Comparison of ENCODE assay signal across 14 mouse cellular contexts in genomic region chr1:32553925-32554324, GRCm38 (mm10). TPM values are rescaled to one million over a fixed set of nuclear protein-coding genes. Genes with fewer than 3 reads are reported as not detected.
A peak's percentile ranks its signal among the peaks of the same experiment; 100 is the strongest.
DNase-seq lines count a peak whose midpoint lies in the region; ATAC-seq and TF ChIP-seq lines count a peak whose summit lies in the region.
"Had no signal": no experiment of that assay in that cellular context is flagged by ENCODE, and none has a peak within 500 bp of the region (broad histone marks: within the 10 kb centered on the region; RNA-seq: fewer than 3 reads in every experiment).

No protein-coding gene starts in this region.

- H3K27me3 ChIP-seq in hindbrain, embryonic 15.5 days: no peaks in the 10 kb centered on the region
- H3K27me3 ChIP-seq in hindbrain, embryonic 10.5 days (ENCODE audit: insufficient read depth, poor library complexity, severe bottlenecking): no peaks in the 10 kb centered on the region
- H3K27me3 ChIP-seq in limb, embryonic 10.5 days (ENCODE audit: low read depth, poor library complexity, severe bottlenecking): no peaks in the 10 kb centered on the region

- H3K4me1 ChIP-seq in hindbrain, embryonic 15.5 days (replicated peaks): no peaks in the 10 kb centered on the region
- H3K4me1 ChIP-seq in hindbrain, embryonic 10.5 days (replicated peaks): no peaks in the 10 kb centered on the region
- no peaks in the 10 kb centered on the region for H3K4me1 ChIP-seq in limb, embryonic 10.5 days

- no peak overlapping the region for H3K27ac ChIP-seq in hindbrain, embryonic 15.5 days (replicated peaks)
- no peak overlapping the region for H3K27ac ChIP-seq in hindbrain, embryonic 10.5 days
- no peak overlapping the region for H3K27ac ChIP-seq in limb, embryonic 10.5 days

- WGBS in hindbrain, embryonic 15.5 days: 38% methylated on average over 4 of the region's 4 CpGs
- WGBS in hindbrain, embryonic 10.5 days: 68% methylated on average over 4 of the region's 4 CpGs
- WGBS in limb, embryonic 10.5 days: 53% methylated on average over 4 of the region's 4 CpGs

- peak; percentile 46; the same call in 1 of the 2 replicates for TF ChIP-seq CTCF in brain, embryonic 14.5 days (IDR thresholded peaks at IDR 0.05; ENCODE audit: borderline replicate concordance, extremely low read depth, insufficient read depth, insufficient read length)

- TF ChIP-seq POLR2A in brain, embryonic 14.5 days (IDR thresholded peaks at IDR 0.05; ENCODE audit: borderline replicate concordance, extremely low read depth, insufficient read depth, insufficient read length, poor library complexity, severe bottlenecking): no peak

- no peaks in the 10 kb centered on the region for H3K36me3 ChIP-seq in hindbrain, embryonic 15.5 days
- no peaks in the 10 kb centered on the region for H3K36me3 ChIP-seq in hindbrain, embryonic 10.5 days
- H3K36me3 ChIP-seq in limb, embryonic 10.5 days: no peaks in the 10 kb centered on the region

- ATAC-seq in hindbrain, embryonic 15.5 days (ENCODE audit: low FRiP score, low read depth): peak; percentile 65

- no peak for DNase-seq in hindbrain, embryonic 10.5 days (ENCODE audit: low spot score)
- DNase-seq in 416B (ENCODE audit: low read depth): peak; percentile 2
- peak; percentile 87 for DNase-seq in brain, embryonic 14.5 days (ENCODE audit: low read depth)
- peak; percentile 25 to 31 for DNase-seq in layer of hippocampus, adult 8-10 months (ENCODE audit: low spot score in 2 of 2)
- no peak for DNase-seq in adrenal gland, adult 2 months
- no peak for DNase-seq in limb, embryonic 10.5 days (ENCODE audit: low spot score)
- DNase-seq: lung, postnatal 10 days; thymus, postnatal 4 days had no signal

- H3K9ac ChIP-seq in hindbrain, embryonic 15.5 days: no peak overlapping the region

- no peaks in the 10 kb centered on the region for H3K9me3 ChIP-seq in hindbrain, embryonic 15.5 days
- no peaks in the 10 kb centered on the region for H3K9me3 ChIP-seq in hindbrain, embryonic 10.5 days
- H3K9me3 ChIP-seq in limb, embryonic 10.5 days (replicated peaks): no peaks in the 10 kb centered on the region

- H3K4me3 ChIP-seq in hindbrain, embryonic 15.5 days: no peak overlapping the region
- no peak overlapping the region for H3K4me3 ChIP-seq in hindbrain, embryonic 10.5 days
- H3K4me3 ChIP-seq in limb, embryonic 10.5 days: no peak overlapping the region

- H3K4me2 ChIP-seq in hindbrain, embryonic 15.5 days: no peak overlapping the region

RNA-seq across cellular contexts. Expression of gene Gm5415, which starts 6.8 kb away (rescaled TPM):
- polyA plus RNA-seq in hindbrain, embryonic 15.5 days (2015; fragmentation: Nextera tagmentation; extraction: Ambion mirVana): 0.56 and 0.59 TPM in 2 replicates
- 0.05 TPM in 1 of 2 replicates, not detected in the other for polyA plus RNA-seq in hindbrain, embryonic 10.5 days (2016; fragmentation: Nextera tagmentation; extraction: Ambion mirVana)
- not detected in 2 replicates for polyA plus RNA-seq in brain, embryonic 14.5 days (2012; rRNA removed)
- not detected for total RNA-seq in layer of hippocampus, adult 8-10 months (2022)
- not detected for total RNA-seq in adrenal gland, adult 2 months (2021)
- not detected in 2 replicates for polyA plus RNA-seq in adrenal gland, adult 2 months (2012; rRNA removed)
- 0.05 TPM in 1 of 2 replicates, not detected in the other for polyA plus RNA-seq in limb, embryonic 10.5 days (2016; fragmentation: Nextera tagmentation; extraction: Ambion mirVana)
- total RNA-seq: common myeloid progenitor, adult 5-6 weeks; ES-E14; gastrocnemius, adult 8-10 months; heart, postnatal 25 days; left cerebral cortex, adult 8-10 months had no signal

Comparison
In these comparisons a context has a peak if more than half of its experiments do, and no peak if none do; other contexts are left out.
1. DNase-seq: peak in 416B (single experiment), brain, embryonic 14.5 days (single experiment) and layer of hippocampus, adult 8-10 months (2 of 2); none in hindbrain, embryonic 10.5 days (single experiment), adrenal gland, adult 2 months (single experiment) and limb, embryonic 10.5 days (single experiment).